Mouse (Mus musculus) lung, embryonic 16.5 days (tissue): ENCODE data around the gene Csrnp3. TPM values are rescaled to one million over a fixed set of nuclear protein-coding genes. Genes with fewer than 3 reads are reported as not detected.
"Not testable (repeated sequence)": the region's sequence is repeated elsewhere in the genome, so short reads cannot be mapped to it uniquely, and the experiment has no call there.

Experiments
- ATAC-seq: fragments of 200-750 bp; cut with Nextera tagmentation; 2 replicates; pipeline ENCODE4 v1.8.0; 2017; ENCODE audit warnings: low read depth, mild to moderate bottlenecking, moderate library complexity
- H3K27ac ChIP-seq: fragments of 300-500 bp; sonication (generic); 2 replicates; pipeline ENCODE4 v1.5.1; 2014; ENCODE audit warnings: mild to moderate bottlenecking, control low read depth, low read length
- H3K27me3 ChIP-seq: fragments of 300-500 bp; sonication (generic); 2 replicates; pipeline ENCODE4 v1.6.1; 2014; ENCODE audit warnings: low read depth, low read length, mixed read lengths; ENCODE audit not compliant: control insufficient read depth, insufficient read depth
- H3K36me3 ChIP-seq: fragments of 300-500 bp; sonication (generic); 2 replicates; pipeline ENCODE4 v1.6.1; 2014; ENCODE audit warnings: low read length; ENCODE audit not compliant: control insufficient read depth, insufficient read depth
- H3K4me1 ChIP-seq: fragments of 300-500 bp; sonication (generic); replicated peaks from 2 replicates; pipeline ENCODE4 v1.6.1; 2014; ENCODE audit warnings: low read length, mixed read lengths; ENCODE audit not compliant: control insufficient read depth, insufficient read depth
- H3K4me2 ChIP-seq: fragments of 300-500 bp; sonication (generic); 2 replicates; pipeline ENCODE4 v1.6.1; 2014; ENCODE audit warnings: low read depth, low read length, control low read depth
- H3K4me3 ChIP-seq: fragments of 300-500 bp; sonication (generic); 2 replicates; pipeline ENCODE4 v1.5.1; 2014; ENCODE audit warnings: mild to moderate bottlenecking, low read length, control low read depth
- H3K9ac ChIP-seq: fragments of 300-500 bp; sonication (generic); 2 replicates; pipeline ENCODE4 v1.6.1; 2014; ENCODE audit warnings: low read length, control low read depth
- H3K9me3 ChIP-seq: fragments of 300-500 bp; sonication (generic); 2 replicates; pipeline ENCODE4 v1.6.1; 2016; ENCODE audit warnings: low read length; ENCODE audit not compliant: control insufficient read depth
- WGBS: fragments of 180-500 bp; shearing (Covaris S2); extraction: QIAGEN DNeasy Blood & Tissue Kit; methylation state at CpG from one replicate; pipeline ENCODE4 v1.1.7; 2014; 5-methylcytosine and 5-hydroxymethylcytosine counted together
- polyA plus RNA-seq: library from polyadenylated mRNA; unstranded; fragments of >200 nt; fragmentation: Nextera tagmentation; extraction: Ambion mirVana; gene quantifications from 2 replicates; pipeline ENCODE4 v1.2.1, GENCODE M21; 2015

Csrnp3 gene
- polyA plus RNA-seq, 1 experiment from 2014 or later = 0.58 TPM

- H3K36me3 ChIP-seq = no peaks in the 10 kb centered on the region
- no peaks in the 10 kb centered on the region for H3K4me1 ChIP-seq
- H3K4me2 ChIP-seq = no peak overlapping the region
- H3K9me3 ChIP-seq = no peaks in the 10 kb centered on the region
- WGBS = 71% methylated on average over 11 of the region's 11 CpGs
- H3K27ac ChIP-seq = no peak overlapping the region
- no peak for ATAC-seq
- H3K4me3 ChIP-seq = no peak overlapping the region
- no peak overlapping the region for H3K9ac ChIP-seq
- no peaks in the 10 kb centered on the region for H3K27me3 ChIP-seq
Observed at GRCm38 (mm10) chr2:65832738-65833395, 12.7 kb upstream of the Csrnp3 start.

GRCm38 (mm10) chr2:65833421-65833820 lies 12.1 kb upstream of the Csrnp3 start:
- Histone ChIP-seq H3K9ac (no peak overlapping the region), H3K36me3 (no peaks in the 10 kb centered on the region), H3K4me1 (no peaks in the 10 kb centered on the region), H3K4me2 (no peak overlapping the region), H3K9me3 (no peaks in the 10 kb centered on the region), H3K27ac (no peak overlapping the region), H3K4me3 (no peak overlapping the region), H3K27me3 (no peaks in the 10 kb centered on the region)
- 54% methylated on average over 7 of the region's 7 CpGs for WGBS
- ATAC-seq = no peak

- Histone ChIP-seq H3K27ac (no peak overlapping the region), H3K9me3 (no peaks in the 10 kb centered on the region), H3K4me1 (peaks cover 7% of the 10 kb centered on the region; the same call in 1 of the 2 replicates), H3K4me2 (no peak overlapping the region), H3K27me3 (no peaks in the 10 kb centered on the region), H3K4me3 (no peak overlapping the region), H3K9ac (no peak overlapping the region), H3K36me3 (no peaks in the 10 kb centered on the region)
- no peak for ATAC-seq
- WGBS = 36% methylated on average over 3 of the region's 3 CpGs
Observed at GRCm38 (mm10) chr2:65841606-65842005, 4.0 kb upstream of the Csrnp3 start.

DNA sequence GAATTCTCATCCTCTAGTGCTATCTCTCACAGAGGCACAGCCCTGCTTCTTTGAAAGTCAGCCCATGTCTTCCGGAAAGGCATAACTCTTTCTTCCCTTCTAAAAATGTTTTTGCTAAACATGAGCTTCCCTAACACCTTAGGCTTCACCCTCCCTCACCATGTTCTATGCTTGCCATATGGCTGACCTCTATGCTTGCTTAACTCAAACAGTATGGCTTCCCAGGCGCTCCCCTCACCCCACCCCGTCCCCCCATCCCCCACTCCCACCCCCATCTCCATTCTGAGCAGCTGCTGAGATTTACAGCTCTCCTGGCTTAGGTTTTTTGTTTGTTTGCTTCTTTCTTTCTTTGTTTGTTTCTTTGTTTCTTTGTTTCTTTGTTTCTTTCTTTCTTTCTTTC lies 3.2 kb upstream of the Csrnp3 start:
- WGBS = 31% methylated on average over 3 of the region's 3 CpGs
- Histone ChIP-seq H3K27me3 (no peaks in the 10 kb centered on the region), H3K4me2 (no peak overlapping the region), H3K27ac (no peak overlapping the region), H3K9me3 (no peaks in the 10 kb centered on the region), H3K4me1 (peaks cover 7% of the 10 kb centered on the region; the same call in 1 of the 2 replicates), H3K9ac (no peak overlapping the region), H3K4me3 (no peak overlapping the region), H3K36me3 (no peaks in the 10 kb centered on the region)
- ATAC-seq = no peak

- no peaks in the 10 kb centered on the region for H3K9me3 ChIP-seq
- H3K4me3 ChIP-seq = peak overlapping the region; percentile 47
- no peak overlapping the region for H3K27ac ChIP-seq
- peak overlapping the region; percentile 39 for H3K9ac ChIP-seq
- H3K36me3 ChIP-seq = no peaks in the 10 kb centered on the region
- peak overlapping the region; percentile 72 for H3K4me2 ChIP-seq
- no peaks in the 10 kb centered on the region for H3K27me3 ChIP-seq
- ATAC-seq = no peak
- WGBS = 2% methylated on average over 22 of the region's 22 CpGs
- peaks cover 7% of the 10 kb centered on the region; the same call in 1 of the 2 replicates for H3K4me1 ChIP-seq
Observed at GRCm38 (mm10) chr2:65846000-65846755, 611 bp downstream of the Csrnp3 start.

DNA sequence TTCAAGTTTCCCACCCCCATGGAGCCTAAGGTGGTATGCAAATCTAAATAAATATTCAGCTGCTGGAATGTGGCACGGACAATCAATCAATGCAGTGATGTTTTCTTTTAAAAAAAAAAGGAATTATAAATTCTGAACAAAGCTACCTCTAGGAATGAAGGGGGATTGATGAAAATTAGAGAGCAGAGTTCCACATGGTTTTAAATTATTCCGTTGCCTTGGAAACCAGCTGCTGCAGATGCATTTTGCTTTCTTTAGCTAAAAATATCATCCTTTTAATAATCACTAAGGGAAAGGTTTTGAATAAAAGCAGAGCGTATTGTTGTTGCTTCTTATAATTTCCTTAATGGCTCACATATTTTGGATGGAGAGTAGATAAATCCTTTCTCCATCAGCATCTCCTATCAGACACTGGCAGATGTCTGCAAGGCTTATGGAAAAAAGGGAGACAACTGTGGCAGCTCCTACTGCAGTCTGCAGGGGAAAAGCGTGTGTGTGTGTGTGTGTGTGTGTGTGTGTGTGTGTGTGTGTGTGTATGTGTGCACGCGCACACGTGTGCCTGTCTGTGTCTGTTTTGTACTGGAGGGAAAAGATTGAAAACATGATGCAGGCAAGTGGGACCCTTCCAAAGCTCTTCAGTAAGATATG lies 2.0 kb downstream of the Csrnp3 start:
- Histone ChIP-seq H3K27ac (no peak overlapping the region), H3K9me3 (no peaks in the 10 kb centered on the region), H3K27me3 (no peaks in the 10 kb centered on the region), H3K4me1 (peaks cover 7% of the 10 kb centered on the region; the same call in 1 of the 2 replicates), H3K4me3 (no peak overlapping the region), H3K9ac (no peak overlapping the region), H3K4me2 (no peak overlapping the region), H3K36me3 (no peaks in the 10 kb centered on the region)
- no peak for ATAC-seq
- 49% methylated on average over 7 of the region's 7 CpGs for WGBS

DNA sequence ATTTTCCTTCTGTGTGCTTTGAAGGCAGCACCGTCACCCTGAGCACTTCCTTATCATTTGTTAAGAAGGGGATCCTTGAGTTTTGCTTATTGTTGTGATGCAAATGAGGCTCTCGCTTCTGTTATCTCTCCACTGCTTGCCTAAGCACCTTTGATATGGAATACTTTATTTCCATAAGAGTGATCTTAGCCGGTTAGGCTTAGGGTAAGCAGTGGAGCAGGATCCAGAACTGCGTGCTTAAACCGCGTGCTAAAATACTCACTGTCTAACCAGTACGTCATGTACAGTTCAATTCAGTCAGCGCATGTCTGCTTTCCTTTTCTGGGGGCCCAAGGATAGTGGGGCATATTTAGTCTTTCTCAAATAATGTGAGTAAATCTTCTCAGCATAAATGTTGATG lies 3.1 kb downstream of the Csrnp3 start:
- H3K9me3 ChIP-seq = no peaks in the 10 kb centered on the region

DNA sequence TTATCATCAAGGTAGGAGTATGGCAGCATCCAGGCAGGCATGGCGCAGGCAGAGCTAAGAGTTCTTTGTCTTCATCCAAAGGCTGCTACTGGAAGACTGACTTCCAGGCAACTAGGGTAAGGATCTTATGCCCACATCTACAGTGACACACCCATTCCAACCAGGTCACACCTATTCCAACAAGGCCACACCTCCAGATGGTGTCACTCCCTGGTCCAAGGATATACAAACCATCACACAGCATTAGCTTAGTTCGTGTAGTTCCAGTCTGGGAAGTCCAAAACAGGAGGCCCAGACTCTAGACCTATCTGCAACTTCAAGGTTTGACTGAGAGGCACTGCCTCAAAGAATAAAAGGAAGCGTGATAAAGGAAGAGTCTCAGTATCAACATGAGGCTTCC lies 4.7 kb downstream of the Csrnp3 start:
- H3K27ac ChIP-seq, H3K9me3 ChIP-seq, ATAC-seq, H3K4me1 ChIP-seq, H3K4me3 ChIP-seq, H3K36me3 ChIP-seq, H3K27me3 ChIP-seq, H3K4me2 ChIP-seq, H3K9ac ChIP-seq: not testable (repeated sequence)
- 81% methylated on average over 3 of the region's 3 CpGs for WGBS

More for the DNA sequence above, 3.1 kb downstream of the Csrnp3 start:
- 60% methylated on average over 8 of the region's 8 CpGs for WGBS
- Histone ChIP-seq H3K4me1 (peaks cover 7% of the 10 kb centered on the region; the same call in 1 of the 2 replicates), H3K27ac (no peak overlapping the region), H3K4me2 (no peak overlapping the region), H3K36me3 (no peaks in the 10 kb centered on the region), H3K4me3 (no peak overlapping the region), H3K9ac (no peak overlapping the region), H3K27me3 (no peaks in the 10 kb centered on the region)
- ATAC-seq = no peak

GRCm38 (mm10) chr2:65856791-65857190 lies 11.2 kb downstream of the Csrnp3 start:
- H3K9me3 ChIP-seq = no peaks in the 10 kb centered on the region
- no peak overlapping the region for H3K9ac ChIP-seq
- no peaks in the 10 kb centered on the region for H3K27me3 ChIP-seq
- no peak for ATAC-seq
- no peak overlapping the region for H3K4me2 ChIP-seq
- H3K36me3 ChIP-seq = no peaks in the 10 kb centered on the region
- 87% methylated on average over 5 of the region's 5 CpGs for WGBS
- H3K27ac ChIP-seq = no peak overlapping the region
- H3K4me3 ChIP-seq = no peak overlapping the region
- H3K4me1 ChIP-seq = no peaks in the 10 kb centered on the region
